Mouse (Mus musculus) lung, embryonic 16.5 days (tissue): ENCODE results near the gene Cenpa. TPM values are rescaled to one million over a fixed set of nuclear protein-coding genes. Genes with fewer than 3 reads are reported as not detected.
A peak's percentile ranks its signal among the peaks of the same experiment; 100 is the strongest.

ENCODE experiments used
- ATAC-seq: fragments of 200-750 bp; cut with Nextera tagmentation; 2 replicates; pipeline ENCODE4 v1.8.0; 2017; ENCODE audit warnings: low read depth, mild to moderate bottlenecking, moderate library complexity
- H3K27ac ChIP-seq: fragments of 300-500 bp; sonication (generic); 2 replicates; pipeline ENCODE4 v1.5.1; 2014; ENCODE audit warnings: mild to moderate bottlenecking, control low read depth, low read length
- H3K27me3 ChIP-seq: fragments of 300-500 bp; sonication (generic); 2 replicates; pipeline ENCODE4 v1.6.1; 2014; ENCODE audit warnings: low read depth, low read length, mixed read lengths; ENCODE audit not compliant: control insufficient read depth, insufficient read depth
- H3K36me3 ChIP-seq: fragments of 300-500 bp; sonication (generic); 2 replicates; pipeline ENCODE4 v1.6.1; 2014; ENCODE audit warnings: low read length; ENCODE audit not compliant: control insufficient read depth, insufficient read depth
- H3K4me1 ChIP-seq: fragments of 300-500 bp; sonication (generic); replicated peaks from 2 replicates; pipeline ENCODE4 v1.6.1; 2014; ENCODE audit warnings: low read length, mixed read lengths; ENCODE audit not compliant: control insufficient read depth, insufficient read depth
- H3K4me2 ChIP-seq: fragments of 300-500 bp; sonication (generic); 2 replicates; pipeline ENCODE4 v1.6.1; 2014; ENCODE audit warnings: low read depth, low read length, control low read depth
- H3K4me3 ChIP-seq: fragments of 300-500 bp; sonication (generic); 2 replicates; pipeline ENCODE4 v1.5.1; 2014; ENCODE audit warnings: mild to moderate bottlenecking, low read length, control low read depth
- H3K9ac ChIP-seq: fragments of 300-500 bp; sonication (generic); 2 replicates; pipeline ENCODE4 v1.6.1; 2014; ENCODE audit warnings: low read length, control low read depth
- H3K9me3 ChIP-seq: fragments of 300-500 bp; sonication (generic); 2 replicates; pipeline ENCODE4 v1.6.1; 2016; ENCODE audit warnings: low read length; ENCODE audit not compliant: control insufficient read depth
- WGBS: fragments of 180-500 bp; shearing (Covaris S2); extraction: QIAGEN DNeasy Blood & Tissue Kit; methylation state at CpG from one replicate; pipeline ENCODE4 v1.1.7; 2014; 5-methylcytosine and 5-hydroxymethylcytosine counted together
- polyA plus RNA-seq: library from polyadenylated mRNA; unstranded; fragments of >200 nt; fragmentation: Nextera tagmentation; extraction: Ambion mirVana; gene quantifications from 2 replicates; pipeline ENCODE4 v1.2.1, GENCODE M21; 2015

The Cenpa gene
- polyA plus RNA-seq, 1 experiment from 2014 or later, result 298 TPM

GRCm38 (mm10) chr5:30622841-30623185, 43.8 kb upstream of the Cenpa start:
- ATAC-seq, result peak; percentile 5; the same call in 1 of the 2 replicates
- Histone ChIP-seq H3K36me3 (no peaks in the 10 kb centered on the region), H3K9me3 (no peaks in the 10 kb centered on the region), H3K9ac (peak overlapping the region; percentile 56), H3K4me2 (peak overlapping the region; percentile 59), H3K4me1 (peaks cover 25% of the 10 kb centered on the region), H3K4me3 (peak overlapping the region; percentile 37), H3K27me3 (peaks cover 14% of the 10 kb centered on the region), H3K27ac (no peak overlapping the region)
- WGBS, result 11% methylated on average over 10 of the region's 10 CpGs

DNA sequence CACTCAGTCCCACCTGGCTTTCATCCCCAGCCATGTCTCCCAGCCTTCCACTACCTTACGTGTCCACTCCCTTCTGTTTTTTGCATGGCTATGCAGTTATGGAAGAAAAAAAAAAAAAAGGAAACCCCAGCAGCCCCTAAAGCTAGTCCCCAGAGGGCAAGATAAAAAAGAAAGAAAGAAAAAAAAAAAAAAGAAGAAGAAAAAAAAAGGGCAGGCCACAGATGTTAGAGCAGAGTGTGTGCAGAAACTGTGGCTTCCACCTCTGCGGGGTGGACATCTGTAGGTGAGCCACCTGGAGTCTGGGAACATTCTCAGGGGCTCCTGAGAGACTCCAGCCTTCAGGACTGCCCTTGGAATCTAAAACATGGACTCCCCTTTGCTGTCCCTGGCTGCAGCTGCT, 43.2 kb upstream of the Cenpa start:
- no peak for ATAC-seq
- Histone ChIP-seq H3K36me3 (no peaks in the 10 kb centered on the region), H3K9ac (no peak overlapping the region), H3K27ac (no peak overlapping the region), H3K4me2 (no peak overlapping the region), H3K4me3 (no peak overlapping the region), H3K4me1 (peaks cover 21% of the 10 kb centered on the region), H3K27me3 (peaks cover 14% of the 10 kb centered on the region), H3K9me3 (no peaks in the 10 kb centered on the region)
- WGBS, result 67% methylated on average over 2 of the region's 2 CpGs

DNA sequence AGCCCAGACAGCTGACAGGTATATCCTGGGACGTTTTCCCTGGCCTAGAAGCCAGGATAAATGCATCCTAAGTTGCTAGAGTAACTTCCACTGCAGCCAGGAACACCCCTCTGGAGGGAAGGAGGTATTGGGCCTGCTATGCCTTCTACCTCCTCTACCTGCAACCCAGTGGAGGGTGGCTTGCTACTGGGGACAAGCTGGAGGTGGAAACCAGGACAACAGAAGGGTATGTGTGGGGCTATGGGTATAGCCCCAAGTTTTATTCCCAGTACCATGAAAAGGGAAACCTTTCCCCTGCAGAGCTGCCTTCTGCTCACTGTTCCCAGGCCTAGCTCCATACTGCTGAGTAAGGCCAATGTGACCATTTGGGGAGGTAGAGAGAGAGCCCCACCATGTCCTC, 42.3 kb upstream of the Cenpa start:
- no peak overlapping the region for H3K4me2 ChIP-seq
- no peak for ATAC-seq
- H3K27ac ChIP-seq, result peak overlapping the region; percentile 5; the same call in 1 of the 2 replicates
- no peaks in the 10 kb centered on the region for H3K36me3 ChIP-seq
- peaks cover 21% of the 10 kb centered on the region for H3K4me1 ChIP-seq
- no peaks in the 10 kb centered on the region for H3K9me3 ChIP-seq
- no peak overlapping the region for H3K9ac ChIP-seq
- 41% methylated on average over 1 of the region's 1 CpGs for WGBS
- H3K4me3 ChIP-seq, result no peak overlapping the region
- peaks cover 14% of the 10 kb centered on the region for H3K27me3 ChIP-seq

DNA sequence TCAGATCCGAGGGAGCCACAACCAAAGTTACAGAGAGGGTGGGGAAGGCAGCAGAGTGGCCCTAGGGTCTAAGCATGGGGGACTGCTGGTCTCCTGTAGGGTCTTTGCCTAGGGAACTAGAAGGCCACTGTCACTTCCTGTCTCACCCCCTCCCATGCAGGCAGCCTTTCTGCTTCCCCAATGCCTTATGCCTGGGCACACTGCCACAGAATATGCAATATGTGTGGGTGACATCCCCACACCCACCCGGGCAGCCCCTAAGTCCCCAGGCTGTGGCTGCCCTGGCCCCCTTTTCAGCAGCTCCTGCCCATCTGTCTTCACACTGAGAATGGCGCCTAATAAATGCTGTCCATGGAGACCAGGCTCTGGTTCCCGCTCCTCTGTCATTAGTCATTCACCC, 41.7 kb upstream of the Cenpa start:
- Histone ChIP-seq H3K4me1 (peaks cover 21% of the 10 kb centered on the region), H3K4me3 (no peak overlapping the region), H3K27me3 (peaks cover 14% of the 10 kb centered on the region), H3K9ac (no peak overlapping the region), H3K27ac (peak overlapping the region; percentile 5), H3K4me2 (no peak overlapping the region), H3K36me3 (no peaks in the 10 kb centered on the region), H3K9me3 (no peaks in the 10 kb centered on the region)
- peak; percentile 79 for ATAC-seq
- 21% methylated on average over 4 of the region's 4 CpGs for WGBS

- WGBS, result 48% methylated on average over 3 of the region's 3 CpGs
- H3K9me3 ChIP-seq, result no peaks in the 10 kb centered on the region
- H3K27ac ChIP-seq, result peak overlapping the region; percentile 5
- no peak overlapping the region for H3K9ac ChIP-seq
- no peak for ATAC-seq
- no peak overlapping the region for H3K4me2 ChIP-seq
- H3K4me1 ChIP-seq, result peaks cover 21% of the 10 kb centered on the region
- peaks cover 14% of the 10 kb centered on the region for H3K27me3 ChIP-seq
- no peak overlapping the region for H3K4me3 ChIP-seq
- no peaks in the 10 kb centered on the region for H3K36me3 ChIP-seq
Measured at GRCm38 (mm10) chr5:30625379-30625778, 41.2 kb upstream of the Cenpa start.

GRCm38 (mm10) chr5:30626331-30627105, 40.1 kb upstream of the Cenpa start:
- Histone ChIP-seq H3K36me3 (no peaks in the 10 kb centered on the region), H3K4me1 (peaks cover 21% of the 10 kb centered on the region), H3K4me3 (no peak overlapping the region), H3K4me2 (no peak overlapping the region), H3K9ac (no peak overlapping the region), H3K27me3 (peaks cover 14% of the 10 kb centered on the region), H3K27ac (no peak overlapping the region), H3K9me3 (no peaks in the 10 kb centered on the region)
- 76% methylated on average over 8 of the region's 8 CpGs for WGBS
- no peak for ATAC-seq

DNA sequence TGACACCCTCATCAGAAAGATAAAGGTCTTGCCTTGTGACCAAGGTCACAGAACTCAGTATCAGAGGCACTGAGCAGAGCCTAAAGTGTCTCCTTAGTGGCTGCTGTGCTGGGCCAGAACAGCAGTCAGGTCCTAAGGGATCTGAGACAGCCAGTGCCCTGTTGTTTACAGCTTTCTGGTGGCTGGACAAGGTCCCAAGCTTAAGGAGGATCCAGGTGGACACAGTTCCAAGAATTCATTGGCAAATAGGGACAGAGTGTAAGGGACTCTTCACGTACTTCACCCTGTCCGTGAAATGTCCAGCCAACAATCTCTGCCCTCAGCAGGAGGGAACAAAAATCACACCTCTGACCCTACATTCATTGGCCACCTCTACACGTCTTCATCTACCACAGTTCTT, 38.1 kb upstream of the Cenpa start:
- no peak overlapping the region for H3K9ac ChIP-seq
- 75% methylated on average over 3 of the region's 3 CpGs for WGBS
- H3K9me3 ChIP-seq, result no peaks in the 10 kb centered on the region
- H3K4me3 ChIP-seq, result no peak overlapping the region
- H3K4me2 ChIP-seq, result no peak overlapping the region
- no peaks in the 10 kb centered on the region for H3K36me3 ChIP-seq
- no peak overlapping the region for H3K27ac ChIP-seq
- peaks cover 11% of the 10 kb centered on the region for H3K4me1 ChIP-seq
- no peak for ATAC-seq
- no peaks in the 10 kb centered on the region for H3K27me3 ChIP-seq

DNA sequence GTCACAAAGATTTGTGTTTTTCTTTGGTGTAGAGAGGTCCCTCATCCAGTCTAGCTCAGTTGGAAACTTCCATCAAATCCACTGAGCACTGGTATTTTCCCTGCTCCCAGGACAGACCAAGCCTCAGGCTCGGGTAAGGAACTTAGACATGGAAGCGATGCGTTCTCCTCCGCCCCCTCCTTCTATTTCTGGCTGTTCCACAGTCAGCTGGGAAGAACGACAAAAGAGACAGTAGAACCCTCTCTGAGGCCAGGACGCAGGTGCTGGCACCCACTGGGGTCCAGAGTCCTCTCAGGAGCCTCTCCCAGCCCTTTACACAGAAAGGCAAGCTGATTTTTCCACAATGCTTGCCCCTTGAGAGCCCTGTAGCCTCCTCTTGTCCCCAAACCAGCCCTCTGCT, 36.2 kb upstream of the Cenpa start:
- WGBS, result 66% methylated on average over 6 of the region's 6 CpGs
- no peak overlapping the region for H3K27ac ChIP-seq
- no peak overlapping the region for H3K4me2 ChIP-seq
- H3K9me3 ChIP-seq, result no peaks in the 10 kb centered on the region
- no peak overlapping the region for H3K4me3 ChIP-seq
- H3K27me3 ChIP-seq, result no peaks in the 10 kb centered on the region
- H3K36me3 ChIP-seq, result no peaks in the 10 kb centered on the region
- no peak overlapping the region for H3K9ac ChIP-seq
- no peak for ATAC-seq
- H3K4me1 ChIP-seq, result no peaks in the 10 kb centered on the region

GRCm38 (mm10) chr5:30632134-30632533, 34.4 kb upstream of the Cenpa start:
- no peaks in the 10 kb centered on the region for H3K9me3 ChIP-seq
- 63% methylated on average over 1 of the region's 1 CpGs for WGBS
- no peaks in the 10 kb centered on the region for H3K36me3 ChIP-seq
- ATAC-seq, result no peak
- H3K4me2 ChIP-seq, result no peak overlapping the region
- H3K9ac ChIP-seq, result no peak overlapping the region
- no peaks in the 10 kb centered on the region for H3K27me3 ChIP-seq
- H3K4me1 ChIP-seq, result no peaks in the 10 kb centered on the region
- H3K4me3 ChIP-seq, result no peak overlapping the region
- H3K27ac ChIP-seq, result no peak overlapping the region
